Mouse (Mus musculus) lung, adult 2 months (tissue): ENCODE results near the gene Socs5.

Experiments
- CTCF ChIP-seq: fragments of 200-500 bp; IDR thresholded peaks from 2 replicates; pipeline ENCODE4 v1.5.1; 2011; ENCODE audit warnings: mild to moderate bottlenecking, low read length, control low read depth; ENCODE audit not compliant: insufficient read depth
- POLR2A ChIP-seq: fragments of 200-500 bp; IDR thresholded peaks from 2 replicates; pipeline ENCODE4 v1.6.1; 2011; ENCODE audit warnings: low read depth, mild to moderate bottlenecking, control low read depth, low read length, borderline replicate concordance; ENCODE audit errors: extremely low read depth

- TF ChIP-seq POLR2A (no peak), CTCF (no peak)
Observed at GRCm38 (mm10) chr17:87112852-87113592, 5.5 kb downstream of the Socs5 start.
